Mouse (Mus musculus) embryonic fibroblast, embryonic 13.5 days (primary cell): Measurements from ENCODE around the gene Wdr27. TPM values are rescaled to one million over a fixed set of nuclear protein-coding genes. Genes with fewer than 3 reads are reported as not detected.
"Not testable (repeated sequence)": the region's sequence is repeated elsewhere in the genome, so short reads cannot be mapped to it uniquely, and the experiment has no call there.

Experiments
- H3K27ac ChIP-seq: 2 replicates; pipeline ENCODE4 v1.5.1; 2012; ENCODE audit warnings: low read length, control low read depth, inconsistent platforms; ENCODE audit not compliant: insufficient read depth
- H3K4me1 ChIP-seq: 2 replicates; pipeline ENCODE4 v1.6.1; 2011; ENCODE audit warnings: low read length; ENCODE audit not compliant: control insufficient read depth, insufficient read depth
- H3K4me3 ChIP-seq: 2 replicates; pipeline ENCODE4 v1.5.1; 2011; ENCODE audit warnings: mild to moderate bottlenecking, control low read depth, low read length; ENCODE audit not compliant: insufficient read depth
- CTCF ChIP-seq: IDR thresholded peaks from 2 replicates; pipeline ENCODE4 v1.5.1; 2011; ENCODE audit warnings: mild to moderate bottlenecking, control low read depth, low read length, moderate library complexity, borderline replicate concordance; ENCODE audit not compliant: insufficient read depth
- POLR2A ChIP-seq: IDR thresholded peaks from 2 replicates; pipeline ENCODE4 v1.6.1; 2011; ENCODE audit warnings: low read depth, mild to moderate bottlenecking, control low read depth, low read length, moderate library complexity
- polyA plus RNA-seq: library from polyadenylated mRNA; stranded (reverse); fragments of >200 nt; gene quantifications from 2 replicates; pipeline ENCODE4 v1.2.4, GENCODE M21; 2011; ENCODE audit warnings: low read depth; ENCODE audit not compliant: missing spikeins, insufficient read length

Gene Wdr27
- polyA plus RNA-seq, 1 experiment, result 3.3 TPM

- H3K4me3 ChIP-seq, result peak overlapping the region; percentile 55
- TF ChIP-seq POLR2A (no peak), CTCF (no peak)
- H3K27ac ChIP-seq, result no peak overlapping the region
- H3K4me1 ChIP-seq, result no peaks in the 10 kb centered on the region; the same call in 1 of the 2 replicates
Observed at GRCm38 (mm10) chr17:14959979-14960378, 17.0 kb upstream of the Wdr27 start.

GRCm38 (mm10) chr17:14958686-14959327 is 15.8 kb upstream of the Wdr27 start:
- no peak overlapping the region for H3K27ac ChIP-seq
- no peaks in the 10 kb centered on the region; the same call in 1 of the 2 replicates for H3K4me1 ChIP-seq
- no peak overlapping the region for H3K4me3 ChIP-seq
- TF ChIP-seq CTCF (no peak), POLR2A (no peak)

GRCm38 (mm10) chr17:14953452-14953851 is 10.5 kb upstream of the Wdr27 start:
- Histone ChIP-seq H3K27ac (no peak overlapping the region), H3K4me1 (no peaks in the 10 kb centered on the region), H3K4me3 (no peak overlapping the region)
- TF ChIP-seq CTCF (no peak), POLR2A (no peak)

- Histone ChIP-seq H3K27ac (no peak overlapping the region), H3K4me3 (no peak overlapping the region), H3K4me1 (0 out of 2 replicates have a peak, but pooled peaks cover 2% of the 10 kb centered on the region)
- TF ChIP-seq CTCF, result no peak
- TF ChIP-seq POLR2A, result no peak
Observed at GRCm38 (mm10) chr17:14949161-14949827, 6.3 kb upstream of the Wdr27 start.

GRCm38 (mm10) chr17:14944551-14944950 is 1.6 kb upstream of the Wdr27 start:
- Histone ChIP-seq H3K27ac (no peak overlapping the region), H3K4me1 (0 out of 2 replicates have a peak, but pooled peaks cover 2% of the 10 kb centered on the region), H3K4me3 (no peak overlapping the region; the same call in 1 of the 2 replicates)
- TF ChIP-seq POLR2A (no peak), CTCF (no peak)

- peak overlapping the region; percentile 21; the same call in 1 of the 2 replicates for H3K27ac ChIP-seq
- no peak for TF ChIP-seq CTCF
- no peak for TF ChIP-seq POLR2A
- H3K4me1 ChIP-seq, result 0 out of 2 replicates have a peak, but pooled peaks cover 2% of the 10 kb centered on the region
- peak overlapping the region; percentile 79 for H3K4me3 ChIP-seq
Observed at GRCm38 (mm10) chr17:14943729-14944059, 736 bp upstream of the Wdr27 start.

- not testable (repeated sequence) for H3K27ac ChIP-seq, H3K4me3 ChIP-seq, H3K4me1 ChIP-seq
Observed at GRCm38 (mm10) chr17:14942181-14942580, 777 bp downstream of the Wdr27 start.

- TF ChIP-seq POLR2A (no peak), CTCF (no peak)
- Histone ChIP-seq H3K4me1 (no peaks in the 10 kb centered on the region), H3K4me3 (no peak overlapping the region), H3K27ac (no peak overlapping the region)
Observed at GRCm38 (mm10) chr17:14935841-14936605, 6.9 kb downstream of the Wdr27 start.

- H3K4me1 ChIP-seq, H3K4me3 ChIP-seq: not testable (repeated sequence)
Observed at GRCm38 (mm10) chr17:14935280-14935679, 7.7 kb downstream of the Wdr27 start.

GRCm38 (mm10) chr17:14931469-14931868 is 11.5 kb downstream of the Wdr27 start:
- no peak overlapping the region for H3K4me3 ChIP-seq
- TF ChIP-seq CTCF (no peak), POLR2A (no peak)
- no peaks in the 10 kb centered on the region for H3K4me1 ChIP-seq
- H3K27ac ChIP-seq, result no peak overlapping the region

More at GRCm38 (mm10) chr17:14935280-14935679, 7.7 kb downstream of the Wdr27 start:
- H3K27ac ChIP-seq, result not testable (repeated sequence)
